Mouse (Mus musculus): ENCODE measurements at regions not wholly inside any gene's neighbourhood (a gene's known extent, or its start where the extent isn't known, plus 50 kb on each side); places are given as distances from the start of the nearest gene placed in this dataset.

GRCm38 (mm10) chr2:27590511-27590910 is 75.6 kb downstream of the Wdr5 start:
- no peak for DNase-seq (ENCODE audit: low spot score in 2 of 2)

- no peak for DNase-seq (ENCODE audit: low spot score in 2 of 2)
Observed at GRCm38 (mm10) chr2:27591668-27592067, 76.7 kb downstream of the Wdr5 start.

- no peak for DNase-seq (ENCODE audit: low spot score in 2 of 2)
Observed at GRCm38 (mm10) chr2:27593338-27593737, 78.4 kb downstream of the Wdr5 start.

GRCm38 (mm10) chr2:27595251-27595650 is 80.3 kb downstream of the Wdr5 start:
- no peak for DNase-seq (ENCODE audit: low spot score in 2 of 2)

- DNase-seq (ENCODE audit: low spot score in 2 of 2) = no peak
Observed at GRCm38 (mm10) chr2:27596217-27596616, 80.0 kb upstream of the Rxra start.

GRCm38 (mm10) chr2:27596966-27597365 is 79.3 kb upstream of the Rxra start:
- DNase-seq (ENCODE audit: low spot score in 2 of 2) = no peak

- DNase-seq (ENCODE audit: low spot score in 2 of 2) = no peak
Observed at GRCm38 (mm10) chr2:27597901-27598300, 78.3 kb upstream of the Rxra start.

GRCm38 (mm10) chr2:27599061-27599768 is 77.0 kb upstream of the Rxra start:
- peak; percentile 86 to 87 for DNase-seq (ENCODE audit: low spot score in 2 of 2)

- DNase-seq (ENCODE audit: low spot score in 2 of 2) = no peak
Observed at GRCm38 (mm10) chr2:27599769-27600167, 76.5 kb upstream of the Rxra start.

GRCm38 (mm10) chr2:27603333-27603732 is 72.9 kb upstream of the Rxra start:
- DNase-seq (ENCODE audit: low spot score in 2 of 2) = peak in 1 of 2 experiments; percentile 31

- DNase-seq (ENCODE audit: low spot score in 2 of 2) = no peak
Observed at GRCm38 (mm10) chr2:27604588-27604987, 71.7 kb upstream of the Rxra start.

- DNase-seq (ENCODE audit: low spot score in 2 of 2) = no peak
Observed at GRCm38 (mm10) chr2:27606816-27607215, 69.4 kb upstream of the Rxra start.

GRCm38 (mm10) chr2:27621741-27622140 is 54.5 kb upstream of the Rxra start:
- no peak for DNase-seq (ENCODE audit: low spot score in 2 of 2)

- DNase-seq (ENCODE audit: low spot score in 2 of 2) = no peak
Observed at GRCm38 (mm10) chr2:27624656-27625366, 51.4 kb upstream of the Rxra start.
